Mouse (Mus musculus): ENCODE measurements at regions not wholly inside any gene's neighbourhood (a gene's known extent, or its start where the extent isn't known, plus 50 kb on each side); places are given as distances from the start of the nearest gene placed in this dataset.

DNA sequence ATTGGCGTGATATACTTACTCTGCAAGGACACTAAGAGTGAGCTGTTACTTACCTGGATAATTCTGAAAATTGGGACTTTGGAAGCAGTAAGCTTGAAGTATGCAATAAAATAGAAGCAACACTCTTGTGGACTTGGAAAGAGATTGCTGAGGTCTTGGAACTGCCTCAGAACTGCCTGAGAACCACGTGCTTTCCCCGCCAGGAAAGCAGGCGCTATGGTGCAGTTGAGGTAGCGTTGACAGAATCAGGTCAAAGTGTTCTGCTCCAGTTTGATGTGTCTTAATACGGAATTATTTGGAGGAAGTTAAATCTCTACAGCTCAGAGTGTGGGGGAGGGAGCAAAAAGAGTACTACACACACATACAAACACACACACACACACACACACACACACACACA is 102.8 kb upstream of the Gm11146 start:
- Histone ChIP-seq H3K4me3 (ENCODE audit: low read depth, low read length) (no peak overlapping the region), H3K27me3 (ENCODE audit: control insufficient read depth, insufficient read depth, low read length) (no peaks in the 10 kb centered on the region), H3K9me3 (ENCODE audit: control insufficient read depth, low read depth, low read length) (no peaks in the 10 kb centered on the region), H3K27ac (ENCODE audit: low read length) (no peak overlapping the region), H3K36me3 (ENCODE audit: control insufficient read depth, insufficient read depth, low read length) (no peaks in the 10 kb centered on the region), H3K4me1 (ENCODE audit: control insufficient read depth, insufficient read depth, low read length) (no peaks in the 10 kb centered on the region), H3K4me2 (replicated peaks; ENCODE audit: low read depth, low read length) (no peak overlapping the region), H3K9ac (replicated peaks; ENCODE audit: low read depth, low read length) (no peak overlapping the region)
- WGBS = 85% methylated on average over 6 of the region's 6 CpGs
- ATAC-seq (ENCODE audit: insufficient number of reproducible peaks, insufficient read depth, low FRiP score, low read depth) = no peak

DNA sequence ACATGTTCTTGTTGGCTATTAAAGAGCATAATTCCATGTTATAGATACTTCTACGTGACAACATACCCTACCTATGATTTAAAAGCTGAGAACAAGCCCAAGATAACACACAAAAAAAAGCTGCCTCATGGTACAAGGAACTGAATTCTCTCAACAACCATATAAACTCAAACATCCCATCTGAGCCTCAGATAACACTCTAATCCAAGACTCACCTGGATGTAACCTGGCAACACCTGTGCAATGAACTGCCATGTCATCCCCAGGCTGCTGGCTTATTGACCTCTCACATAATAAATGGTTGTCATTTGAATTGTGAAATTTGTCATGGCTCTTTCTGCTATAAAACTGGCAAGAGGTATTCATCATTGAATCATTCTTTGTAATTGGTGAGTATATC is 93.5 kb upstream of the Gm11146 start:
- Histone ChIP-seq H3K9ac (replicated peaks; ENCODE audit: low read depth, low read length) (no peak overlapping the region), H3K4me3 (ENCODE audit: low read depth, low read length) (no peak overlapping the region), H3K4me1 (ENCODE audit: control insufficient read depth, insufficient read depth, low read length) (no peaks in the 10 kb centered on the region), H3K4me2 (replicated peaks; ENCODE audit: low read depth, low read length) (no peak overlapping the region), H3K36me3 (ENCODE audit: control insufficient read depth, insufficient read depth, low read length) (no peaks in the 10 kb centered on the region), H3K27ac (ENCODE audit: low read length) (no peak overlapping the region), H3K27me3 (ENCODE audit: control insufficient read depth, insufficient read depth, low read length) (no peaks in the 10 kb centered on the region), H3K9me3 (ENCODE audit: control insufficient read depth, low read depth, low read length) (no peaks in the 10 kb centered on the region)
- no peak for ATAC-seq (ENCODE audit: insufficient number of reproducible peaks, insufficient read depth, low FRiP score, low read depth)
- WGBS = 86% methylated on average over 1 of the region's 1 CpGs

DNA sequence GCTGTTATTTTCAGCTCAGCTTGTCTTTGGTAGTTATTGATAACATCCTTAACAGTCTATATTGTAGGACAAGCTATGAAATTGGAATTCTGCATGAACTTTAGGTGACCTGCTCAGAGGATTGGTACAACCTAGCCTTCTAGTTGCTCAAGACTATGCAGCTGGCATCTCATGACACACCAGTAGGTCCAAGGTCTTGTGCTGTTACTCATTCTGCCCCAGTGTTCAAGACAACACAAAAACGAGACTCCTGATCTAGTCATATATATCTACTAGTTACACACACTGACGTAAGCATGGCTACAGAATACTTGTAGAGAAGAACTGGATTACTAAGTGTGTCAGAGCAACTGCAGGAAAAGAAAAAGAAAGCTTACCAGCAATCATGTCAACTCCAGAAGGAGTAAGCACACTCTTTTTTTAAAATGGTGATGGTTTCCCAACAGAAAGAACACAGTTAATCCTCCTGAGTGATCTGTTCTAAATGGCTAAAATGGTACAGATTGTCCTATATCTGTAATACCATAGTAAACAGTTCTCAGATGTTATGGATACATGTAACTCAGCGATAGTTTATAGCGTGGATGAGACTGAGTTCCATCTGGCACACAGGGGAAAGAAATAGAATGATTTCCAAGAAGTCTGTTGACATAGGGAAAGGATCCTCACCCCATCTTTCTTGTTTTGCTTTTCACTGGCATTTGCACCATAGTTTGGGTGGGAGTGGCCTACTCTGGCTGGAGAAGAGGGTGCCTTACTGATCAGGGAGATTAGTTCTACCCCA is 85.4 kb upstream of the Gm11146 start:
- Histone ChIP-seq H3K4me3 (ENCODE audit: low read depth, low read length) (no peak overlapping the region), H3K36me3 (ENCODE audit: control insufficient read depth, insufficient read depth, low read length) (no peaks in the 10 kb centered on the region), H3K9ac (replicated peaks; ENCODE audit: low read depth, low read length) (no peak overlapping the region), H3K4me1 (ENCODE audit: control insufficient read depth, insufficient read depth, low read length) (no peaks in the 10 kb centered on the region), H3K27ac (ENCODE audit: low read length) (no peak overlapping the region), H3K4me2 (replicated peaks; ENCODE audit: low read depth, low read length) (no peak overlapping the region), H3K9me3 (ENCODE audit: control insufficient read depth, low read depth, low read length) (no peaks in the 10 kb centered on the region), H3K27me3 (ENCODE audit: control insufficient read depth, insufficient read depth, low read length) (no peaks in the 10 kb centered on the region)
- no peak for ATAC-seq (ENCODE audit: insufficient number of reproducible peaks, insufficient read depth, low FRiP score, low read depth)
- 84% methylated on average over 4 of the region's 4 CpGs for WGBS

DNA sequence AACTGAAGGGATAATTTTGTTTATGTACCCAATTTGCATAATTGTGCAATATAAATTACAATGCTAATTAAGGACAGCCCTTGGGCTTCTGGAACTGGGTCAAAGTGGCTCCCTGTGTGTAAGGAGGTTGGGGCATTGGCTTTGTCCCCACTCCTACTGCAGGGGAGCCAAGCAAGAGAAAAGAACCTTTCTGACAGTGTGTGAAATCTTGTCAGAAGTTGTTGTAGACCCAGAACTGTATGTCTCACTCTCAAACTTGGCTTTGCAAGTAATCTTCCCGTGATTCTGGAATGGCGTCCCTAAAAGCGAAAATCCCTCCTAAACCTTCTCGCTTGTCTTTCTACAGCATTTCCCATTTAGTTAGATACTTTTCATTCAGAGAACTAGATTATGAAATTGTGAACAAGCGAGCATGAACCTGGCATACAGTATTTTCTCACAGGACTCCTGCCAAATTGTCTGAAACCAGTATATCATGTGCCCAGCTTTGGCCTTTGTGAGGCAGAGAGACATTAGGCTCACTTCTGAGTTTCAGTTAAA is 83.8 kb upstream of the Gm11146 start:
- no peak for ATAC-seq (ENCODE audit: insufficient number of reproducible peaks, insufficient read depth, low FRiP score, low read depth)
- no peak overlapping the region for H3K4me3 ChIP-seq (ENCODE audit: low read depth, low read length)
- H3K36me3 ChIP-seq (ENCODE audit: control insufficient read depth, insufficient read depth, low read length) = no peaks in the 10 kb centered on the region
- no peak overlapping the region for H3K9ac ChIP-seq (replicated peaks; ENCODE audit: low read depth, low read length)
- no peaks in the 10 kb centered on the region for H3K9me3 ChIP-seq (ENCODE audit: control insufficient read depth, low read depth, low read length)
- H3K27me3 ChIP-seq (ENCODE audit: control insufficient read depth, insufficient read depth, low read length) = no peaks in the 10 kb centered on the region
- H3K4me1 ChIP-seq (ENCODE audit: control insufficient read depth, insufficient read depth, low read length) = no peaks in the 10 kb centered on the region
- no peak overlapping the region for H3K27ac ChIP-seq (ENCODE audit: low read length)
- WGBS = 94% methylated on average over 5 of the region's 5 CpGs
- no peak overlapping the region for H3K4me2 ChIP-seq (replicated peaks; ENCODE audit: low read depth, low read length)

DNA sequence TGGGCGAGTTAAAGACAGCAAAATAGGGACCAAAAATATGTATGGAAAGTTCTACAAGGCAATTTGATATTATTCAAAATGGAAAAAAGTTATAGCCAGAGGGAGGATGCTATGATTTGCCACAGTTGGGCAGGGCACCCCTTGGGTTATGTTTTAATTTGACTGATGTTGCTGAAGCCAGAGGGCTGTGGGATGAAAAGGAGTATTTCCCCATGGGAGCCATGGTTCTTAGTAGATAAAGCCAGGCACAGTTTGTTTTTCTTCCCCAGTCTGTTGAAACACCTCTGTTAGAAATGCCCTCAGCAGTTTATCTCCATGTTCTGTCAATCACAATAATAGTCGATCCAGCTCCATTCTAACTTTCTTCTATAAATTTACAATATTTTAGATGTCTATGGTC is 82.6 kb upstream of the Gm11146 start:
- no peak overlapping the region for H3K4me3 ChIP-seq (ENCODE audit: low read depth, low read length)
- no peak overlapping the region for H3K4me2 ChIP-seq (replicated peaks; ENCODE audit: low read depth, low read length)
- no peaks in the 10 kb centered on the region for H3K27me3 ChIP-seq (ENCODE audit: control insufficient read depth, insufficient read depth, low read length)
- 78% methylated on average over 2 of the region's 2 CpGs for WGBS
- no peak overlapping the region for H3K9ac ChIP-seq (replicated peaks; ENCODE audit: low read depth, low read length)
- no peaks in the 10 kb centered on the region for H3K36me3 ChIP-seq (ENCODE audit: control insufficient read depth, insufficient read depth, low read length)
- no peak overlapping the region for H3K27ac ChIP-seq (ENCODE audit: low read length)
- H3K9me3 ChIP-seq (ENCODE audit: control insufficient read depth, low read depth, low read length) = no peaks in the 10 kb centered on the region
- ATAC-seq (ENCODE audit: insufficient number of reproducible peaks, insufficient read depth, low FRiP score, low read depth) = no peak
- H3K4me1 ChIP-seq (ENCODE audit: control insufficient read depth, insufficient read depth, low read length) = no peaks in the 10 kb centered on the region

DNA sequence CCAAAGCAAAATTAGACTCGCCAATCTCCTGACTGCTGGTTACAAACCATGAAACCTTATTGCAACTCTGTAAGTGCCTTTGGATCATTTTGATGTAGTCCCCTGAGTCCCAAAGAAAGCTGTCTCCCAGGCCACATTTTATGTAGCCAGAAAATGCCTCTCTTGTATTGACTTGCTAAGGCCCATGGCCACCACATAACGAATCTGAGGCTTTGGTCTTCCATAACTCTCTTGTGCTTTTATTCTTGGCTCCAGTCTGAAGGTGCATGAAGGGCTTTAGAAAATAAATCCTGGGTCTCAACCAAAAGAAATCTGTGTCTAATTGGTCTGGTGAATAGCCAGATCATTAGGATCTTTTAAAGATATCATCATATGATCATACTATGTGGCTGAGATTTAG is 77.3 kb upstream of the Gm11146 start:
- H3K9me3 ChIP-seq (ENCODE audit: control insufficient read depth, low read depth, low read length) = no peaks in the 10 kb centered on the region
- no peak overlapping the region for H3K9ac ChIP-seq (replicated peaks; ENCODE audit: low read depth, low read length)
- no peaks in the 10 kb centered on the region for H3K27me3 ChIP-seq (ENCODE audit: control insufficient read depth, insufficient read depth, low read length)
- H3K4me2 ChIP-seq (replicated peaks; ENCODE audit: low read depth, low read length) = no peak overlapping the region
- no peaks in the 10 kb centered on the region for H3K4me1 ChIP-seq (ENCODE audit: control insufficient read depth, insufficient read depth, low read length)
- H3K27ac ChIP-seq (ENCODE audit: low read length) = no peak overlapping the region
- WGBS = 88% methylated on average over 2 of the region's 2 CpGs
- no peak overlapping the region for H3K4me3 ChIP-seq (ENCODE audit: low read depth, low read length)
- H3K36me3 ChIP-seq (ENCODE audit: control insufficient read depth, insufficient read depth, low read length) = no peaks in the 10 kb centered on the region
- ATAC-seq (ENCODE audit: insufficient number of reproducible peaks, insufficient read depth, low FRiP score, low read depth) = no peak

DNA sequence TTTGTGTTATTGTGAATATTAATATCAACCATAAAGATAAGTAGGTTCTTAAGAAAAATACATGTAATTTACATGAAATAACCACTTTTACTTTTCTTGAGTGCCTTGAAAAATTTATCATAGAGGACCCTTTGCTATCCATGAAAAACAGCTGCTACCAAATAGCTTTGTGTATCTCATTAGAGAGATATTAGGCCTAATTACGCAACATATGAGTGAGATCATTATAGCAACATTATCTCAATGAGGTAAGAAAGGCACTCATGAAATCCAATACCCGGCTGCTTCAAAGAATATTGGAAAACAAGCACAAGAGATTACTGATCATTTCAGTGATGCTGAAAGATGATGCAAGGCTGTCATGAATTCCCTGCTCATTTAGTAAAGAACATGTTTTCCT is 74.9 kb upstream of the Gm11146 start:
- H3K36me3 ChIP-seq (ENCODE audit: control insufficient read depth, insufficient read depth, low read length) = no peaks in the 10 kb centered on the region
- ATAC-seq (ENCODE audit: insufficient number of reproducible peaks, insufficient read depth, low FRiP score, low read depth) = no peak
- no peak overlapping the region for H3K27ac ChIP-seq (ENCODE audit: low read length)
- no peaks in the 10 kb centered on the region for H3K9me3 ChIP-seq (ENCODE audit: control insufficient read depth, low read depth, low read length)
- no peak overlapping the region for H3K4me3 ChIP-seq (ENCODE audit: low read depth, low read length)
- WGBS = 86% methylated on average over 2 of the region's 2 CpGs
- no peak overlapping the region for H3K4me2 ChIP-seq (replicated peaks; ENCODE audit: low read depth, low read length)
- no peaks in the 10 kb centered on the region for H3K4me1 ChIP-seq (ENCODE audit: control insufficient read depth, insufficient read depth, low read length)
- no peak overlapping the region for H3K9ac ChIP-seq (replicated peaks; ENCODE audit: low read depth, low read length)
- H3K27me3 ChIP-seq (ENCODE audit: control insufficient read depth, insufficient read depth, low read length) = no peaks in the 10 kb centered on the region

DNA sequence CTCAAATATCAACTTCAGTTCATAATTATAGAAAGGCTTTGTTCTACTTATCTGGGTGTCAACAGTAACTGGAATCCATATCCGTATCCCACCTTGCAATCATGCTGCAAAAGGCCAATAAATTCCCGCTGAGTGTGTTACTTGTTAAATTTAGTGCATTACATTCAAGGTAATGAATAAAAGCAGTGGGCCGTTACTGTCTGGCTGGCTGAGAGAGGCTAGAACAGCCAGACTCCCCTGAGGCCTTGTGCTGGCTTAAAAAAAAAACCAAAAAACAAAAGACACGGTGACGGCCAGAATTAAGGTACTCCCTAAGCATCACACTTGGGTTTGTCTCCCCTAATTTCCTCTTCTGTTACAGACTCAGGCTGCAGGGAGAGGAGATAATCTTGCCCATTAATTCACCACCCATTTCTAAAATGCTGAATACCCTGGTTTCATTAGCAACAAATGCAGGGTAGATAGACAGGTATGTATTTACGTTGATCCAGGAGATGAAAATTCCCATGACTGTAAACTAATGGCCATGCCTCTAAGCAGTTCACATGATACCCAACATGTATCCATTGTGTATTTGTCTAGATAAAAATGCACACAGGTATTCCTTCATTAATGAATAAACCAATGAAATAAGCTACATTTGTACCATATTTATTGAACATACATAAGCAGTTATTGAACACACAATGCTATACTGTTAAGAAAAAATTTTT is 74.1 kb upstream of the Gm11146 start:
- H3K27ac ChIP-seq (ENCODE audit: low read length) = no peak overlapping the region
- no peaks in the 10 kb centered on the region for H3K9me3 ChIP-seq (ENCODE audit: control insufficient read depth, low read depth, low read length)
- H3K4me3 ChIP-seq (ENCODE audit: low read depth, low read length) = no peak overlapping the region
- 75% methylated on average over 6 of the region's 6 CpGs for WGBS
- H3K9ac ChIP-seq (replicated peaks; ENCODE audit: low read depth, low read length) = no peak overlapping the region
- H3K36me3 ChIP-seq (ENCODE audit: control insufficient read depth, insufficient read depth, low read length) = no peaks in the 10 kb centered on the region
- no peaks in the 10 kb centered on the region for H3K27me3 ChIP-seq (ENCODE audit: control insufficient read depth, insufficient read depth, low read length)
- no peaks in the 10 kb centered on the region for H3K4me1 ChIP-seq (ENCODE audit: control insufficient read depth, insufficient read depth, low read length)
- no peak for ATAC-seq (ENCODE audit: insufficient number of reproducible peaks, insufficient read depth, low FRiP score, low read depth)
- H3K4me2 ChIP-seq (replicated peaks; ENCODE audit: low read depth, low read length) = no peak overlapping the region

Data from stomach, embryonic 14.5 days (tissue).